Mouse (Mus musculus) ES-E14 (cell line): ENCODE data around the gene Tfpi.

Experiments used
- CHD2 ChIP-seq: IDR thresholded peaks from 2 replicates; pipeline ENCODE4 v1.6.1; 2014; ENCODE audit warnings: mild to moderate bottlenecking, low read depth, low read length, inconsistent platforms
- HCFC1 ChIP-seq: IDR thresholded peaks from 2 replicates; pipeline ENCODE4 v1.6.1; 2012; ENCODE audit warnings: low read length, inconsistent platforms, borderline replicate concordance; ENCODE audit not compliant: insufficient read depth
- ZC3H11A ChIP-seq: IDR thresholded peaks from 2 replicates; pipeline ENCODE4 v1.6.1; 2012; ENCODE audit warnings: low read depth, mild to moderate bottlenecking, inconsistent platforms, low read length, borderline replicate concordance
- ZNF384 ChIP-seq: IDR thresholded peaks from 2 replicates; pipeline ENCODE4 v1.6.1; 2012; ENCODE audit warnings: low read depth, low read length, inconsistent platforms

GRCm38 (mm10) chr2:84402713-84403112, 73.9 kb downstream of the Tfpi start:
- TF ChIP-seq CHD2 (no peak), ZNF384 (no peak), ZC3H11A (no peak), HCFC1 (no peak)
